Mouse (Mus musculus) myocyte (in vitro differentiated cells): ENCODE measurements around the gene Lhx6. TPM values are rescaled to one million over a fixed set of nuclear protein-coding genes. Genes with fewer than 3 reads are reported as not detected.
"Not testable (repeated sequence)": the region's sequence is repeated elsewhere in the genome, so short reads cannot be mapped to it uniquely, and the experiment has no call there.

Experiments used
- H3K27me3 ChIP-seq: one replicate; pipeline ENCODE4 v1.6.1; 2011; ENCODE audit not compliant: control insufficient read depth, insufficient read depth, insufficient read length
- H3K36me3 ChIP-seq: one replicate; pipeline ENCODE4 v1.6.1; 2011; ENCODE audit not compliant: control insufficient read depth, insufficient read depth
- H3K4me2 ChIP-seq: one replicate; pipeline ENCODE4 v1.6.1; 2011; ENCODE audit warnings: low read depth, control low read depth
- H3K4me3 ChIP-seq: one replicate; pipeline ENCODE4 v1.5.1; 2011; ENCODE audit warnings: mild to moderate bottlenecking, control low read depth, moderate library complexity
- H3K79me2 ChIP-seq: one replicate; pipeline ENCODE4 v1.6.1; 2011; ENCODE audit not compliant: control insufficient read depth, insufficient read depth
- H3ac ChIP-seq: one replicate; pipeline ENCODE4 v1.6.1; 2011; ENCODE audit not compliant: control insufficient read depth, insufficient read length
- CEBPB ChIP-seq: IDR thresholded peaks from 2 replicates; pipeline ENCODE4 v1.6.1; 2011; ENCODE audit warnings: mild to moderate bottlenecking, moderate library complexity; ENCODE audit not compliant: poor library complexity, insufficient read depth, severe bottlenecking
- E2F4 ChIP-seq: IDR thresholded peaks from one replicate; pipeline ENCODE4 v1.6.1; 2011; ENCODE audit warnings: mild to moderate bottlenecking, control low read depth, moderate library complexity; ENCODE audit not compliant: insufficient read depth
- MAX ChIP-seq: IDR thresholded peaks from one replicate; pipeline ENCODE4 v1.6.1; 2011; ENCODE audit warnings: low read depth, mild to moderate bottlenecking, control low read depth
- MYOD1 ChIP-seq, 3 experiments: IDR thresholded peaks; one replicate each; pipeline ENCODE4 v1.6.1; 2011; ENCODE audit warnings: control low read depth in 2 of 3, low read depth in 2 of 3, mild to moderate bottlenecking in 2 of 3, moderate library complexity in 1 of 3; ENCODE audit not compliant: insufficient read length in 2 of 3, control insufficient read depth in 1 of 3
- MYOG ChIP-seq, 3 experiments: IDR thresholded peaks; one replicate each; pipeline ENCODE4 v1.6.1; 2011; ENCODE audit warnings: control low read depth in 2 of 3, low read depth in 2 of 3, mild to moderate bottlenecking in 2 of 3; ENCODE audit not compliant: insufficient read length in 2 of 3, control insufficient read depth in 1 of 3, insufficient read depth in 1 of 3
- POLR2A ChIP-seq: IDR thresholded peaks from one replicate; pipeline ENCODE4 v1.6.1; 2011; ENCODE audit warnings: low read depth, mild to moderate bottlenecking, control low read depth, moderate library complexity; ENCODE audit not compliant: insufficient read length
- POLR2AphosphoS2 ChIP-seq: IDR thresholded peaks from one replicate; pipeline ENCODE4 v1.6.1; 2011; ENCODE audit warnings: low read depth, control low read depth; ENCODE audit not compliant: insufficient read length
- REST ChIP-seq: IDR thresholded peaks from one replicate; pipeline ENCODE4 v1.6.1; 2011; ENCODE audit warnings: mild to moderate bottlenecking, control low read depth, moderate library complexity; ENCODE audit not compliant: insufficient read depth, insufficient read length
- SRF ChIP-seq: IDR thresholded peaks from one replicate; pipeline ENCODE4 v1.6.1; 2011; ENCODE audit warnings: low read depth; ENCODE audit not compliant: control insufficient read depth, insufficient read length
- TCF12 ChIP-seq: IDR thresholded peaks from one replicate; pipeline ENCODE4 v1.6.1; 2011; ENCODE audit warnings: mild to moderate bottlenecking, control low read depth; ENCODE audit not compliant: poor library complexity, insufficient read depth, severe bottlenecking
- TCF3 ChIP-seq: IDR thresholded peaks from one replicate; pipeline ENCODE4 v1.6.1; 2011; ENCODE audit warnings: low read depth, control low read depth; ENCODE audit not compliant: insufficient read length
- USF1 ChIP-seq: IDR thresholded peaks from one replicate; pipeline ENCODE4 v1.6.1; 2011; ENCODE audit warnings: low read depth, mild to moderate bottlenecking, control low read depth, moderate library complexity
- polyA plus RNA-seq: library from polyadenylated mRNA; unstranded; fragments of >200 nt; fragmentation: generic; extraction: Trizol; gene quantifications from one replicate; pipeline ENCODE4 v1.2.1, GENCODE M21; 2012; ENCODE audit warnings: missing spikeins

Gene Lhx6
- 1.1 TPM for polyA plus RNA-seq

- no peaks in the 10 kb centered on the region for H3K79me2 ChIP-seq
- H3ac ChIP-seq = peak within 1 kb of the TSS; percentile 10
- H3K4me3 ChIP-seq = peak within 1 kb of the TSS; percentile 31
- no peaks in the 10 kb centered on the region for H3K27me3 ChIP-seq
- TF ChIP-seq TCF12 (no peak), POLR2A (peak; percentile 25), MYOD1 (IDR thresholded peaks at IDR 0.05; ENCODE audit: control insufficient read depth in 1 of 3, insufficient read length in 2 of 3, low read depth in 2 of 3) (peak in 1 of 3 experiments; percentile 21)
- H3K36me3 ChIP-seq = no peaks in the 10 kb centered on the region
- H3K4me2 ChIP-seq = peak within 1 kb of the TSS; percentile 71
Observed at GRCm38 (mm10) chr2:36104956-36105741, at the start of gene Lhx6. Gene Lhx6 (minus strand): TSS chr2:36105408.

- not testable (repeated sequence) for H3ac ChIP-seq, H3K4me2 ChIP-seq, H3K27me3 ChIP-seq, H3K79me2 ChIP-seq, H3K4me3 ChIP-seq
- peaks cover 16% of the 10 kb centered on the region for H3K36me3 ChIP-seq
Observed at GRCm38 (mm10) chr2:36152401-36152800, 47.2 kb upstream of the Lhx6 start.

- Histone ChIP-seq H3K79me2 (no peaks in the 10 kb centered on the region), H3K4me3 (no peak overlapping the region), H3K4me2 (no peak overlapping the region), H3K27me3 (no peaks in the 10 kb centered on the region), H3ac (no peak overlapping the region), H3K36me3 (peaks cover 12% of the 10 kb centered on the region)
- TF ChIP-seq POLR2A = no peak
- no peak for TF ChIP-seq TCF3
- no peak for TF ChIP-seq MAX
- TF ChIP-seq CEBPB = no peak
- no peak for TF ChIP-seq REST
- TF ChIP-seq E2F4 = no peak
- no peak for TF ChIP-seq MYOG (IDR thresholded peaks at IDR 0.05; ENCODE audit: control insufficient read depth in 1 of 3, insufficient read depth in 1 of 3, insufficient read length in 2 of 3, low read depth in 2 of 3)
- TF ChIP-seq POLR2AphosphoS2 = no peak
- TF ChIP-seq SRF = no peak
- TF ChIP-seq MYOD1 (IDR thresholded peaks at IDR 0.05; ENCODE audit: control insufficient read depth in 1 of 3, insufficient read length in 2 of 3, low read depth in 2 of 3) = no peak
- no peak for TF ChIP-seq TCF12
- TF ChIP-seq USF1 = no peak
Observed at GRCm38 (mm10) chr2:36148876-36149365, 43.7 kb upstream of the Lhx6 start.

- H3K4me3 ChIP-seq = no peak overlapping the region
- peaks cover 2% of the 10 kb centered on the region for H3K36me3 ChIP-seq
- H3ac ChIP-seq = no peak overlapping the region
- no peaks in the 10 kb centered on the region for H3K27me3 ChIP-seq
- TF ChIP-seq MYOD1 (IDR thresholded peaks at IDR 0.05; ENCODE audit: control insufficient read depth in 1 of 3, insufficient read length in 2 of 3, low read depth in 2 of 3) (no peak), USF1 (no peak), SRF (no peak), MAX (no peak), CEBPB (no peak), POLR2A (no peak), POLR2AphosphoS2 (no peak), REST (no peak)
- peaks cover 39% of the 10 kb centered on the region for H3K79me2 ChIP-seq
- H3K4me2 ChIP-seq = no peak overlapping the region
Observed at GRCm38 (mm10) chr2:36139096-36139495, 33.9 kb upstream of the Lhx6 start.

GRCm38 (mm10) chr2:36136300-36136941 is 31.2 kb upstream of the Lhx6 start, which contains the start of the genes Mrrf and Rbm18:
Gene Mrrf (plus strand): TSS chr2:36136389.
Gene Rbm18 (minus strand): TSS chr2:36136773.
- peak within 1 kb of the TSS; percentile 98 for H3K4me3 ChIP-seq
- peak within 1 kb of the TSS; percentile 78 for H3ac ChIP-seq
- H3K4me2 ChIP-seq = peak within 1 kb of the TSS; percentile 97
- TF ChIP-seq REST (peak; percentile 31), TCF3 (no peak), TCF12 (no peak), USF1 (no peak), SRF (peak; percentile 90), MYOG (IDR thresholded peaks at IDR 0.05; ENCODE audit: control insufficient read depth in 1 of 3, insufficient read depth in 1 of 3, insufficient read length in 2 of 3, low read depth in 2 of 3) (peak in 2 of 3 experiments; percentile 5 to 42), CEBPB (no peak), MYOD1 (IDR thresholded peaks at IDR 0.05; ENCODE audit: control insufficient read depth in 1 of 3, insufficient read length in 2 of 3, low read depth in 2 of 3) (peak in 1 of 3 experiments; percentile 55), MAX (no peak), E2F4 (no peak), POLR2AphosphoS2 (peak; percentile 91), POLR2A (peak; percentile 89)
- H3K27me3 ChIP-seq = no peaks in the 10 kb centered on the region
- peaks cover 41% of the 10 kb centered on the region for H3K79me2 ChIP-seq
- H3K36me3 ChIP-seq = peaks cover 28% of the 10 kb centered on the region
